Mouse (Mus musculus): ENCODE data around the gene Gm11077. TPM values are rescaled to one million over a fixed set of nuclear protein-coding genes. Genes with fewer than 3 reads are reported as not detected.

Gene Gm11077
- polyA plus RNA-seq, 1 experiment from 2014 or later, result not detected

- 0 out of 2 replicates have a peak overlapping the region, but pooled peaks have one; percentile 43 for H3K27ac ChIP-seq
- H3K9ac ChIP-seq, result no peak overlapping the region
- DNase-seq (ENCODE audit: low spot score) (peak; percentile 49), ATAC-seq (ENCODE audit: low FRiP score) (peak; percentile 66; the same call in 1 of the 2 replicates)
- whole genome bisulfite sequencing, result 22% methylated on average over 1 of the region's 1 CpGs
- no peaks in the 10 kb centered on the region for H3K27me3 ChIP-seq (ENCODE audit: control insufficient read depth, insufficient read depth, low read length)
- no peak overlapping the region for H3K4me2 ChIP-seq (replicated peaks)
- H3K36me3 ChIP-seq (replicated peaks; ENCODE audit: control insufficient read depth, insufficient read depth), result no peaks in the 10 kb centered on the region
- no peaks in the 10 kb centered on the region for H3K9me3 ChIP-seq (ENCODE audit: control insufficient read depth, low read length)
- H3K4me1 ChIP-seq (replicated peaks; ENCODE audit: control insufficient read depth, insufficient read depth, low read length), result peaks cover 11% of the 10 kb centered on the region; the same call in 1 of the 2 replicates
- no peak overlapping the region for H3K4me3 ChIP-seq (replicated peaks; ENCODE audit: low read length)
These were observed 2.3 kb downstream of the Gm11077 start for GRCm38 (mm10) chr6:140731402-140731730.

DNA sequence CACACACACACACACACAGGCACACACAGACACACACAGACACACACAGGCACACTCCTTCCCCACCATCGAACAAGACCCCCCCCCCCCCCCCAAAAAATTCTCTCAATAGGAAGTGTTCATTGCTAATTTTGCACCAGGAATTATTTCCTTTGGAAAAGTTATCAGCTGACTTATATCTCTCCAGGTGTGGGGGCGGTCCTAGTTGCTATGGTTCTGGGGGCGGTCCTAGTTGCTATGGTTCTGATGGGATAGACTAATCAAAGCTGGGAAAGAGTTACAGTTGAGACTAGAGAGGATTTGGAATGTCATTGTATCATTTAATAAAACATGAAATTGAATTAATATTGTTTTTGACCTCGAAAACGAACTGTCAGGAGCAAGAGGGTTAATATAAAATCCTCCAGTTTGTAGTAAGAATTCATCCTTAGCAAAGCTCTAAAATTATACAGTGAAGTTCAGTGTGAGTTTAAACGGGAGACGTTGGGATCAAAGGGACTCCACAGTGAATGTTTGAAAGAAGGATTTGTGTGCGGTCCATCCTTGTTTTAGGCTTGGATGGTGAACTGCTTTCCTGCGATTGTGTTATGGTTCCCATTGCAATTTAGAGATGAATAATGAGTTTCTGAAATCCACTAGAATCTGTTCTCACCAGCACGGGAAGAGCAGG, 4.0 kb downstream of the Gm11077 start:
- no peaks in the 10 kb centered on the region for H3K36me3 ChIP-seq (replicated peaks; ENCODE audit: control insufficient read depth, insufficient read depth)
- H3K27ac ChIP-seq, result no peak overlapping the region
- peak overlapping the region; percentile 55 for H3K4me2 ChIP-seq (replicated peaks)
- peak overlapping the region; percentile 50 for H3K9ac ChIP-seq
- H3K27me3 ChIP-seq (ENCODE audit: control insufficient read depth, insufficient read depth, low read length), result no peaks in the 10 kb centered on the region
- WGBS, result 35% methylated on average over 10 of the region's 10 CpGs
- peaks cover 11% of the 10 kb centered on the region; the same call in 1 of the 2 replicates for H3K4me1 ChIP-seq (replicated peaks; ENCODE audit: control insufficient read depth, insufficient read depth, low read length)
- no peaks in the 10 kb centered on the region for H3K9me3 ChIP-seq (ENCODE audit: control insufficient read depth, low read length)
- DNase-seq (ENCODE audit: low spot score), result peak; percentile 32
- H3K4me3 ChIP-seq (replicated peaks; ENCODE audit: low read length), result peak overlapping the region; percentile 19
- 0 out of 2 replicates have a peak, but pooled peaks have one; percentile 42 for ATAC-seq (ENCODE audit: low FRiP score)

- Histone ChIP-seq H3K9me3 (ENCODE audit: control insufficient read depth, low read length) (no peaks in the 10 kb centered on the region), H3K36me3 (replicated peaks; ENCODE audit: control insufficient read depth, insufficient read depth) (no peaks in the 10 kb centered on the region), H3K4me3 (replicated peaks; ENCODE audit: low read length) (peak overlapping the region; percentile 19), H3K27ac (no peak overlapping the region), H3K4me2 (replicated peaks) (peak overlapping the region; percentile 55), H3K9ac (peak overlapping the region; percentile 50), H3K27me3 (ENCODE audit: control insufficient read depth, insufficient read depth, low read length) (no peaks in the 10 kb centered on the region), H3K4me1 (replicated peaks; ENCODE audit: control insufficient read depth, insufficient read depth, low read length) (peaks cover 11% of the 10 kb centered on the region; the same call in 1 of the 2 replicates)
- ATAC-seq (ENCODE audit: low FRiP score), result peak; percentile 43; the same call in 1 of the 2 replicates
- peak; percentile 30 for DNase-seq (ENCODE audit: low spot score)
- WGBS, result 10% methylated on average over 15 of the region's 15 CpGs
These were observed 4.5 kb downstream of the Gm11077 start for GRCm38 (mm10) chr6:140733641-140733986.

- WGBS, result 63% methylated on average over 3 of the region's 3 CpGs
- ATAC-seq (ENCODE audit: low FRiP score), result no peak
These were observed 16.5 kb downstream of the Gm11077 start for GRCm38 (mm10) chr6:140745586-140745985.

DNA sequence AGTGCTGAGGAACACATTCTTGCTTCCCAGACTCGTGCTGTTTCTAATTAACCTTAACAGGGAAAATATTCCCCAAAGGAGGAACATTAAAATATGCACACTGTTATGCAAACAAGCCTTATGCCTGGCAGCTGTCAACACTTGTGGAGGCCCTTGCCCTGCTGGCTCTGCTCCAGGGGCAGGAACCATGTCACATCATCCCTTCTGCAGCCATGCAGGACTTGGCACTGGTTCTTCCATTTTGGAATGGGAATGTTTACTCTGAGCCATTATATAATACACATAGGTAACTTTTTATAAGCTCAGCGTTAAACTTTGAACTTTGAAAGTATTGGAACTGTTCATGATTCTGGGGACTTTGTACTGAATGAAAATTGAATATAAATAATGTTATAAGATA, 18.5 kb downstream of the Gm11077 start:
- no peak for DNase-seq (ENCODE audit: low spot score)
- Histone ChIP-seq H3K9me3 (ENCODE audit: control insufficient read depth, low read length) (peaks cover 2% of the 10 kb centered on the region; the same call in 1 of the 2 replicates), H3K4me3 (replicated peaks; ENCODE audit: low read length) (no peak overlapping the region), H3K27ac (no peak overlapping the region), H3K36me3 (replicated peaks; ENCODE audit: control insufficient read depth, insufficient read depth) (no peaks in the 10 kb centered on the region), H3K27me3 (ENCODE audit: control insufficient read depth, insufficient read depth, low read length) (no peaks in the 10 kb centered on the region), H3K4me1 (replicated peaks; ENCODE audit: control insufficient read depth, insufficient read depth, low read length) (no peaks in the 10 kb centered on the region), H3K4me2 (replicated peaks) (no peak overlapping the region), H3K9ac (no peak overlapping the region)
- WGBS, result 64% methylated on average over 2 of the region's 2 CpGs
- no peak for ATAC-seq (ENCODE audit: low FRiP score)

More at GRCm38 (mm10) chr6:140745586-140745985, 16.5 kb downstream of the Gm11077 start:
- DNase-seq (ENCODE audit: low spot score), result no peak
- Histone ChIP-seq H3K9ac (no peak overlapping the region), H3K4me2 (replicated peaks) (no peak overlapping the region), H3K9me3 (ENCODE audit: control insufficient read depth, low read length) (peaks cover 2% of the 10 kb centered on the region; the same call in 1 of the 2 replicates), H3K27me3 (ENCODE audit: control insufficient read depth, insufficient read depth, low read length) (no peaks in the 10 kb centered on the region), H3K27ac (no peak overlapping the region), H3K4me3 (replicated peaks; ENCODE audit: low read length) (no peak overlapping the region), H3K4me1 (replicated peaks; ENCODE audit: control insufficient read depth, insufficient read depth, low read length) (no peaks in the 10 kb centered on the region), H3K36me3 (replicated peaks; ENCODE audit: control insufficient read depth, insufficient read depth) (no peaks in the 10 kb centered on the region)

GRCm38 (mm10) chr6:140750371-140751080, 21.4 kb downstream of the Gm11077 start:
- WGBS, result 83% methylated on average over 8 of the region's 8 CpGs
- no peak overlapping the region for H3K4me2 ChIP-seq (replicated peaks)
- no peak overlapping the region for H3K4me3 ChIP-seq (replicated peaks; ENCODE audit: low read length)
- ATAC-seq (ENCODE audit: low FRiP score), result no peak
- H3K36me3 ChIP-seq (replicated peaks; ENCODE audit: control insufficient read depth, insufficient read depth), result no peaks in the 10 kb centered on the region
- H3K27me3 ChIP-seq (ENCODE audit: control insufficient read depth, insufficient read depth, low read length), result no peaks in the 10 kb centered on the region
- peaks cover 2% of the 10 kb centered on the region; the same call in 1 of the 2 replicates for H3K9me3 ChIP-seq (ENCODE audit: control insufficient read depth, low read length)
- no peak for DNase-seq (ENCODE audit: low spot score)
- H3K4me1 ChIP-seq (replicated peaks; ENCODE audit: control insufficient read depth, insufficient read depth, low read length), result no peaks in the 10 kb centered on the region
- H3K9ac ChIP-seq, result no peak overlapping the region
- H3K27ac ChIP-seq, result no peak overlapping the region

DNA sequence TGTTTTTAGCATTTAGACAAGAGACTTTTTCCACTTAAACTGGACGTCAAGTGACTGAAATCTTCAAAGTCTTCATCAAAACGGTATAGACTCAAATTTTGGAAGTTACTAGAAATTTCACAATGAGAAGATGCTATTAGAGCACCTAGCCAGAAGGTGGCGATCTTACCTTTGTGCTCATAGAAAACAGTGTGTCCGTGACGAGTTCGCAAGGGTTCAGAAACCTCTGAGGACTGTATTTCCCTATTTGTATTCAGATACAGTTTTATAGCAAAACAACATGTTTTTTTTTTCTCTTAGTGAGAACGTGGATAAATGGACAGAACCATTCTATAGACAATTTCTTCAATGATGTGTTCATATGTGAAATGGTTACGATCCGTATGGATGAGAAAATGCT, 37.3 kb downstream of the Gm11077 start:
- ATAC-seq (ENCODE audit: low FRiP score) (no peak), DNase-seq (ENCODE audit: low spot score) (peak; percentile 81)
- H3K4me1 ChIP-seq (replicated peaks; ENCODE audit: control insufficient read depth, insufficient read depth, low read length), result peaks cover 8% of the 10 kb centered on the region
- no peaks in the 10 kb centered on the region for H3K9me3 ChIP-seq (ENCODE audit: control insufficient read depth, low read length)
- 33% methylated on average over 9 of the region's 9 CpGs for WGBS
- H3K27ac ChIP-seq, result 0 out of 2 replicates have a peak overlapping the region, but pooled peaks have one; percentile 55
- no peak overlapping the region for H3K9ac ChIP-seq
- H3K36me3 ChIP-seq (replicated peaks; ENCODE audit: control insufficient read depth, insufficient read depth), result no peaks in the 10 kb centered on the region
- no peak overlapping the region for H3K4me2 ChIP-seq (replicated peaks)
- no peaks in the 10 kb centered on the region for H3K27me3 ChIP-seq (ENCODE audit: control insufficient read depth, insufficient read depth, low read length)
- no peak overlapping the region for H3K4me3 ChIP-seq (replicated peaks; ENCODE audit: low read length)

DNA sequence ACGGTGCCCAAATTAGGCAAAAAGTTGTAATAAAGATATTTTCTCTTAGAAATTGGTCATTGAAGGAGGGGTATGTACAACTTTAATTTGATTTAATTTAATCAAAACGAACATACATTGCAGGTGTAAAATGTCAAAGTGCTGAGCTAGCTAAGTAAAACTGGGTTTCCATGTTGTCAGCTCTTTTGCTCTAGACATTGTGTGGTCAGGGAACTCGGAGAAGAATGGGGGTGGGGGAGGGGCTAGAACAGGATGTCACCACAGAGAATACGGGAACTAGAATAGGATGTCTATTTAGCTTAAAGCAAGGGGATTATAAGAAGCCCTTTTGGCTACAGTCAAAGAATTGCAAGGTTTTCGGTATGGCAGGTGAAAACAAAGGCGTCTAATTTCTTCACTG, 38.2 kb downstream of the Gm11077 start:
- H3K4me3 ChIP-seq (replicated peaks; ENCODE audit: low read length), result no peak overlapping the region
- WGBS, result 60% methylated on average over 6 of the region's 6 CpGs
- H3K4me1 ChIP-seq (replicated peaks; ENCODE audit: control insufficient read depth, insufficient read depth, low read length), result peaks cover 8% of the 10 kb centered on the region
- H3K27me3 ChIP-seq (ENCODE audit: control insufficient read depth, insufficient read depth, low read length), result no peaks in the 10 kb centered on the region
- H3K27ac ChIP-seq, result peak overlapping the region; percentile 79; the same call in 1 of the 2 replicates
- H3K4me2 ChIP-seq (replicated peaks), result no peak overlapping the region
- DNase-seq (ENCODE audit: low spot score) (no peak), ATAC-seq (ENCODE audit: low FRiP score) (no peak)
- no peak overlapping the region for H3K9ac ChIP-seq
- H3K9me3 ChIP-seq (ENCODE audit: control insufficient read depth, low read length), result no peaks in the 10 kb centered on the region
- no peaks in the 10 kb centered on the region for H3K36me3 ChIP-seq (replicated peaks; ENCODE audit: control insufficient read depth, insufficient read depth)

- WGBS, result 73% methylated on average over 8 of the region's 8 CpGs
- Histone ChIP-seq H3K9me3 (ENCODE audit: control insufficient read depth, low read length) (no peaks in the 10 kb centered on the region), H3K4me1 (replicated peaks; ENCODE audit: control insufficient read depth, insufficient read depth, low read length) (peaks cover 8% of the 10 kb centered on the region), H3K27me3 (ENCODE audit: control insufficient read depth, insufficient read depth, low read length) (no peaks in the 10 kb centered on the region), H3K4me2 (replicated peaks) (no peak overlapping the region), H3K27ac (peak overlapping the region; percentile 79), H3K36me3 (replicated peaks; ENCODE audit: control insufficient read depth, insufficient read depth) (no peaks in the 10 kb centered on the region), H3K9ac (no peak overlapping the region), H3K4me3 (replicated peaks; ENCODE audit: low read length) (no peak overlapping the region)
- no peak for DNase-seq (ENCODE audit: low spot score)
- ATAC-seq (ENCODE audit: low FRiP score), result no peak
These were observed 39.1 kb downstream of the Gm11077 start for GRCm38 (mm10) chr6:140768180-140768579.
